Mouse (Mus musculus) kidney, embryonic 16.5 days (tissue): ENCODE measurements around the gene Traf4. TPM values are rescaled to one million over a fixed set of nuclear protein-coding genes. Genes with fewer than 3 reads are reported as not detected.

Source experiments
- ATAC-seq: fragments of 200-750 bp; cut with Nextera tagmentation; 2 replicates; pipeline ENCODE4 v1.8.0; 2017; ENCODE audit warnings: moderate TSS enrichment; ENCODE audit not compliant: low FRiP score, low TSS enrichment
- H3K27ac ChIP-seq: fragments of 300-500 bp; sonication (generic); 2 replicates; pipeline ENCODE4 v1.5.1; 2014; ENCODE audit warnings: low read length
- H3K27me3 ChIP-seq: fragments of 300-500 bp; sonication (generic); 2 replicates; pipeline ENCODE4 v1.6.1; 2014; ENCODE audit warnings: low read length, control low read depth, mixed read lengths; ENCODE audit not compliant: insufficient read depth
- H3K36me3 ChIP-seq: fragments of 300-500 bp; sonication (generic); 2 replicates; pipeline ENCODE4 v1.6.1; 2014; ENCODE audit warnings: low read length, control low read depth, mixed read lengths; ENCODE audit not compliant: insufficient read depth
- H3K4me1 ChIP-seq: fragments of 300-500 bp; sonication (generic); 2 replicates; pipeline ENCODE4 v1.6.1; 2014; ENCODE audit warnings: low read length, control low read depth, mixed read lengths; ENCODE audit not compliant: insufficient read depth
- H3K4me2 ChIP-seq: fragments of 300-500 bp; sonication (generic); replicated peaks from 2 replicates; pipeline ENCODE4 v1.6.1; 2014; ENCODE audit warnings: low read depth, low read length
- H3K4me3 ChIP-seq: fragments of 300-500 bp; sonication (generic); 2 replicates; pipeline ENCODE4 v1.5.1; 2014; ENCODE audit warnings: mild to moderate bottlenecking, low read length
- H3K9ac ChIP-seq: fragments of 300-500 bp; sonication (generic); replicated peaks from 2 replicates; pipeline ENCODE4 v1.6.1; 2014; ENCODE audit warnings: low read length
- H3K9me3 ChIP-seq: fragments of 300-500 bp; sonication (generic); 2 replicates; pipeline ENCODE4 v1.6.1; 2016; ENCODE audit warnings: low read length, control low read depth
- WGBS: fragments of 180-500 bp; shearing (Covaris S2); extraction: QIAGEN DNeasy Blood & Tissue Kit; methylation state at CpG from one replicate; pipeline ENCODE4 v1.1.7; 2014; 5-methylcytosine and 5-hydroxymethylcytosine counted together
- polyA plus RNA-seq: library from polyadenylated mRNA; unstranded; fragments of >200 nt; fragmentation: Nextera tagmentation; extraction: Ambion mirVana; gene quantifications from 2 replicates; pipeline ENCODE4 v1.2.1, GENCODE M21; 2015

Traf4 gene
- polyA plus RNA-seq, 1 experiment from 2014 or later: 110 TPM

- Histone ChIP-seq H3K9me3 (no peaks in the 10 kb centered on the region), H3K9ac (no peak overlapping the region), H3K36me3 (0 out of 2 replicates have a peak, but pooled peaks cover 5% of the 10 kb centered on the region), H3K4me3 (no peak overlapping the region), H3K4me2 (no peak overlapping the region), H3K27me3 (no peaks in the 10 kb centered on the region), H3K4me1 (peaks cover 30% of the 10 kb centered on the region), H3K27ac (no peak overlapping the region)
- WGBS: 92% methylated on average over 14 of the region's 14 CpGs
- ATAC-seq: no peak
These were observed 2.0 kb upstream of the Traf4 start for GRCm38 (mm10) chr11:78167257-78167959.

GRCm38 (mm10) chr11:78166640-78167039 is 1.3 kb upstream of the Traf4 start:
- H3K4me2 ChIP-seq: no peak overlapping the region
- H3K4me3 ChIP-seq: no peak overlapping the region
- H3K9ac ChIP-seq: no peak overlapping the region
- peaks cover 12% of the 10 kb centered on the region for H3K36me3 ChIP-seq
- peaks cover 36% of the 10 kb centered on the region for H3K4me1 ChIP-seq
- H3K9me3 ChIP-seq: no peaks in the 10 kb centered on the region
- WGBS: 64% methylated on average over 6 of the region's 6 CpGs
- no peaks in the 10 kb centered on the region for H3K27me3 ChIP-seq
- H3K27ac ChIP-seq: peak overlapping the region; percentile 97; the same call in 1 of the 2 replicates
- no peak for ATAC-seq

GRCm38 (mm10) chr11:78166161-78166560 is 772 bp upstream of the Traf4 start:
- no peaks in the 10 kb centered on the region for H3K27me3 ChIP-seq
- WGBS: 44% methylated on average over 4 of the region's 4 CpGs
- H3K36me3 ChIP-seq: peaks cover 14% of the 10 kb centered on the region
- no peak for ATAC-seq
- peak overlapping the region; percentile 99 for H3K9ac ChIP-seq
- H3K9me3 ChIP-seq: no peaks in the 10 kb centered on the region
- H3K4me2 ChIP-seq: peak overlapping the region; percentile 84
- peaks cover 36% of the 10 kb centered on the region for H3K4me1 ChIP-seq
- peak overlapping the region; percentile 97 for H3K27ac ChIP-seq
- peak overlapping the region; percentile 100 for H3K4me3 ChIP-seq

- H3K4me2 ChIP-seq: peak overlapping the region; percentile 84
- peaks cover 35% of the 10 kb centered on the region for H3K4me1 ChIP-seq
- peak overlapping the region; percentile 99 for H3K9ac ChIP-seq
- under 1% methylated on average over 16 of the region's 16 CpGs for WGBS
- H3K27ac ChIP-seq: peak overlapping the region; percentile 97
- H3K9me3 ChIP-seq: no peaks in the 10 kb centered on the region
- peak overlapping the region; percentile 100 for H3K4me3 ChIP-seq
- H3K36me3 ChIP-seq: peaks cover 15% of the 10 kb centered on the region
- ATAC-seq: peak; percentile 7; the same call in 1 of the 2 replicates
- no peaks in the 10 kb centered on the region for H3K27me3 ChIP-seq
These were observed 346 bp upstream of the Traf4 start for GRCm38 (mm10) chr11:78165761-78166109.

- no peak for ATAC-seq
- Histone ChIP-seq H3K27me3 (no peaks in the 10 kb centered on the region), H3K4me2 (peak overlapping the region; percentile 84), H3K9me3 (no peaks in the 10 kb centered on the region), H3K4me1 (peaks cover 36% of the 10 kb centered on the region), H3K9ac (peak overlapping the region; percentile 99), H3K27ac (peak overlapping the region; percentile 97), H3K4me3 (peak overlapping the region; percentile 100), H3K36me3 (peaks cover 26% of the 10 kb centered on the region)
- 0% methylated on average over 14 of the region's 14 CpGs for whole genome bisulfite sequencing
These were observed 825 bp downstream of the Traf4 start for GRCm38 (mm10) chr11:78164604-78164923.

GRCm38 (mm10) chr11:78163681-78164603 is 1.4 kb downstream of the Traf4 start:
- Histone ChIP-seq H3K27me3 (no peaks in the 10 kb centered on the region), H3K36me3 (peaks cover 28% of the 10 kb centered on the region), H3K4me2 (peak overlapping the region; percentile 84), H3K9ac (peak overlapping the region; percentile 99), H3K4me3 (peak overlapping the region; percentile 100), H3K9me3 (no peaks in the 10 kb centered on the region), H3K27ac (peak overlapping the region; percentile 97), H3K4me1 (peaks cover 40% of the 10 kb centered on the region)
- ATAC-seq: peak; percentile 61
- under 1% methylated on average over 22 of the region's 22 CpGs for WGBS

- peaks cover 43% of the 10 kb centered on the region for H3K4me1 ChIP-seq
- no peaks in the 10 kb centered on the region for H3K9me3 ChIP-seq
- peaks cover 36% of the 10 kb centered on the region for H3K36me3 ChIP-seq
- no peak for ATAC-seq
- H3K4me2 ChIP-seq: peak overlapping the region; percentile 84
- 54% methylated on average over 2 of the region's 2 CpGs for WGBS
- H3K9ac ChIP-seq: peak overlapping the region; percentile 99
- peak overlapping the region; percentile 97 for H3K27ac ChIP-seq
- no peaks in the 10 kb centered on the region for H3K27me3 ChIP-seq
- H3K4me3 ChIP-seq: peak overlapping the region; percentile 100
These were observed 2.3 kb downstream of the Traf4 start for GRCm38 (mm10) chr11:78163045-78163444.

GRCm38 (mm10) chr11:78162504-78162903 is 2.9 kb downstream of the Traf4 start:
- H3K9me3 ChIP-seq: no peaks in the 10 kb centered on the region
- peak overlapping the region; percentile 100 for H3K4me3 ChIP-seq
- 30% methylated on average over 6 of the region's 6 CpGs for whole genome bisulfite sequencing
- H3K27ac ChIP-seq: peak overlapping the region; percentile 97; the same call in 1 of the 2 replicates
- no peaks in the 10 kb centered on the region for H3K27me3 ChIP-seq
- peaks cover 43% of the 10 kb centered on the region for H3K4me1 ChIP-seq
- H3K4me2 ChIP-seq: peak overlapping the region; percentile 84
- peaks cover 42% of the 10 kb centered on the region for H3K36me3 ChIP-seq
- H3K9ac ChIP-seq: peak overlapping the region; percentile 99
- no peak for ATAC-seq

- Histone ChIP-seq H3K4me1 (peaks cover 43% of the 10 kb centered on the region), H3K27ac (peak overlapping the region; percentile 97; the same call in 1 of the 2 replicates), H3K9me3 (no peaks in the 10 kb centered on the region), H3K27me3 (no peaks in the 10 kb centered on the region), H3K4me3 (peak overlapping the region; percentile 100; the same call in 1 of the 2 replicates), H3K36me3 (peaks cover 44% of the 10 kb centered on the region), H3K9ac (peak overlapping the region; percentile 99), H3K4me2 (peak overlapping the region; percentile 84; the same call in 1 of the 2 replicates)
- WGBS: 39% methylated on average over 4 of the region's 4 CpGs
- no peak for ATAC-seq
These were observed 3.4 kb downstream of the Traf4 start for GRCm38 (mm10) chr11:78161968-78162367.
